Mouse (Mus musculus): Measurements from ENCODE around the gene Ercc8.

Gene Ercc8

GRCm38 (mm10) chr13:108158465-108159240 is at the start of gene Ercc8, which contains the start of gene Ndufaf2:
Gene Ercc8, plus strand, starts transcription at chr13:108158731.
Gene Ndufaf2, minus strand, starts transcription at chr13:108158623.
- DNase-seq (ENCODE audit: low read depth, low spot score): peak; percentile 86

GRCm38 (mm10) chr13:108110929-108111328 is 47.6 kb upstream of the Ercc8 start:
- DNase-seq (ENCODE audit: low read depth, low spot score): no peak

- DNase-seq (ENCODE audit: low read depth, low spot score): no peak
These were observed 45.0 kb upstream of the Ercc8 start for GRCm38 (mm10) chr13:108113536-108113935.

- no peak for DNase-seq (ENCODE audit: low read depth, low spot score)
These were observed 44.3 kb upstream of the Ercc8 start for GRCm38 (mm10) chr13:108114257-108114656.

GRCm38 (mm10) chr13:108117654-108118053 is 40.9 kb upstream of the Ercc8 start:
- no peak for DNase-seq (ENCODE audit: low read depth, low spot score)

- no peak for DNase-seq (ENCODE audit: low read depth, low spot score)
These were observed 40.3 kb upstream of the Ercc8 start for GRCm38 (mm10) chr13:108118188-108118587.

DNA sequence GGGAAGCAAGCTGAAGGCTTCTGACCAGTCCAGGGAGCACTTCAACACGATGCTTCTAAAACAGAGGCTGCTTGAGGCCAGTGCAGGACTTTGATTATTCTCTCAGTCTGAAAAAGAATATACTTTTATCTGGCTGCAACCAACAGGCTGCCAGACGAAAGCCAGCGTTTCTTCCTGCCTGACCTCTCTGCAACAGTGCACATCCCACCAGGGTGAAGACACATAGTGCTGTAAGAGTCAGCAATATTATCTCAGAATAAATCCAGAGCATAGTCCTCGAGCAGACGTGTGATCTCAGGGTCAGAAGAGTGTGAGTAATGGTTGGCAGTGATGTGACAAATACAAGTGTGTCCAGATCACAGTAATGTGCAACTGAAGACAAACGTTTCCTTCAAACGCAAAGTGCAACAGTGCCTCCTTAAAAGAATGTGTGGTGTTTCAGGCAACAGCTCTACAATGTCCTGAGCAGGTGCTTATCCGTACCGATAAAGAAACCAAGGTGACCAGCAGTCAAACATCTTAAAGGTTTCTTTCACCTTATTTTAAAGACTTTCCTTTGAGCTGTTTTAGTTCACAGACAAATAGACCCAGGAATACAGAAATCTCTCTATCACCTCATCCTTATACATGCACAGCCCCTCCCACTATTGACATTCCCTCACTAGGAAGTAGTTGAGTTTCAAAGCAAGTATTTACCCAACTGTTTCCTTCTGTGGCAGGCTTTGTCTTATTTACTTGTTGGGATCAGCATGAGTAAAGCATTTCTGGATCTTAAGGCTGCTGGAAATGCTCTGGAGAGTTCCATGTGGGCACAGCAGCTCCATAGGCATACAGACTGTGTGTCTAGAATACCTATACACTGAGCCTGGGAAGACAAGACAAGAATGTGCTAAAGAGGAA is 38.9 kb upstream of the Ercc8 start:
- DNase-seq (ENCODE audit: low read depth, low spot score): no peak

- DNase-seq (ENCODE audit: low read depth, low spot score): no peak
These were observed 35.3 kb upstream of the Ercc8 start for GRCm38 (mm10) chr13:108123109-108123723.

DNA sequence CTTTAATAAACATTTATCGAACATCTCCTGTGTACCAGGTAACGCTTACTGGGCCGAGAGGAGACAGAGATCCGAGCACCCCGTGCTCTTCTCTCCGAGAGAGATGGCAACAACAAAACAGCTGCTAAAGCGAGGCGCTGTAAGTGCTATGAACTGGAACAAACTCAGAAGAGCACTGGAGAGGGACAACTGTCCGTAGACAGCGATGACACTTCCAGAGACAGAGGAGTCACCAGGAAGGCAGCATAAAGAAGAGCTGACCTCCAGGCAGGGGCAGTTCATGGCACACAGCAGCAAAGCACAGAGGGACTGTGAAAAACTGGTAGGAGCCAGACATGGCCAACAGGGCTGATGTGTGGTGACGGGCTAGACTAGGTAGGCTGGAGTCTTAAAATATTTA is 34.4 kb upstream of the Ercc8 start:
- DNase-seq (ENCODE audit: low read depth, low spot score): no peak

- DNase-seq (ENCODE audit: low read depth, low spot score): no peak
These were observed 32.3 kb upstream of the Ercc8 start for GRCm38 (mm10) chr13:108126246-108126645.

- DNase-seq (ENCODE audit: low read depth, low spot score): no peak
These were observed 31.4 kb upstream of the Ercc8 start for GRCm38 (mm10) chr13:108127130-108127529.

GRCm38 (mm10) chr13:108127883-108128282 is 30.6 kb upstream of the Ercc8 start:
- DNase-seq (ENCODE audit: low read depth, low spot score): no peak

GRCm38 (mm10) chr13:108129070-108129469 is 29.5 kb upstream of the Ercc8 start:
- DNase-seq (ENCODE audit: low read depth, low spot score): no peak

- DNase-seq (ENCODE audit: low read depth, low spot score): no peak
These were observed 27.8 kb upstream of the Ercc8 start for GRCm38 (mm10) chr13:108130737-108131136.

DNA sequence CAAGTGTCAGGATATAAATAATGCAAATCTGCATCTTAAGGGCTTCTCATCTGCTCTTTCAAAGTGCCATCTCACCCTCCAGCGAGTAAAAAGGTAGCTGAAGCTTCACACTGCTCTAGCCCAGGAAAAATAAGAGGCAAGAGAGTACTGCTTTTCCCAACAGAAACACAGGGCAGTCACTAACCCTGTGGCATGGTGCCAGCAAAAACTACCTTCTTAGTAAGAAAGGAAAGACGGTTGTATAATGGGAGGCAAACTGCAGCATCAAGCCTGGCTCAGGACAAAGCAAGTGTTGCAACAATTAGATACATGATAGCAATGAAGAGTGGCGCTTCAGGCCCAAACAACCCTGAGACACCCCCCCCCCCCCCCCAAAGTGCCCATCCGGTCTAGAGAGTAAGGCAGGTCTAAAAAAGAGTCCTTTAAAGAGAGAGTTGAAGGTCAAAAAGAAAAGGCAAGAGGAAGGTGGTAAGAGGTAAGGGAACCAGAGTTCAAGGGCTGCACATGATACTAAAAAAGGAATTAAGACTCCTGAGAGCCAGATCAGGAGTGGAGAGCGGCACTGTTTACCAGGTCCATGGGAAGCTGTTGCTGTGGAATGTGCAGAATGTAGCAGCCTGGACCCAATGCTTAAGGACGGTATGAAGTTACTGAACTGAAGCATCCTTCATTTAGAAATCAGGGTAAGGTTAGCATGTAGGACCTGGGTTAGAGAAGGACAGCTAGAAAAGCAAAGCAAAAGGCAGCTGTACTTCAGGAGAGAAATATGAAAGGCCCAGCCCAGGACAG is 26.3 kb upstream of the Ercc8 start:
- DNase-seq (ENCODE audit: low read depth, low spot score): no peak

DNA sequence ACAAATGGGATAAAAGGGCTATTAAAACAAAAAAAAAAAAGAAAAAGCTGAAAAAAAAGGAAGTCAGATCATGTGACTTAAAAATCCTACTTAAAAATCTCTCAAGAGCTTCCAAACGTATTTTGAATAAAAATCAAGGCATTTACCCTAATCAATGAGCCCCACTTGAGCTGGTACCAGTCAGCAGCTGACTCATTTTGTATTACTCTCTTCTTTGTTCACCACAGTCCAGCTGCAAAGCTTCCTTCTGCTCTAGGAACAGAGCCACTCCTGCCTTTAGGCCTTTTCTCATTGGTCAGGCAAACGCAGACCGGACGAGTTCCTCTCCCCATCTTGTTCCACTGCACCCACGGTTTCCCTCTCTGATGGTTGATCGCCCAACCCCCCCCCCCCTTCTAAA is 22.9 kb upstream of the Ercc8 start:
- DNase-seq (ENCODE audit: low read depth, low spot score): no peak

DNA sequence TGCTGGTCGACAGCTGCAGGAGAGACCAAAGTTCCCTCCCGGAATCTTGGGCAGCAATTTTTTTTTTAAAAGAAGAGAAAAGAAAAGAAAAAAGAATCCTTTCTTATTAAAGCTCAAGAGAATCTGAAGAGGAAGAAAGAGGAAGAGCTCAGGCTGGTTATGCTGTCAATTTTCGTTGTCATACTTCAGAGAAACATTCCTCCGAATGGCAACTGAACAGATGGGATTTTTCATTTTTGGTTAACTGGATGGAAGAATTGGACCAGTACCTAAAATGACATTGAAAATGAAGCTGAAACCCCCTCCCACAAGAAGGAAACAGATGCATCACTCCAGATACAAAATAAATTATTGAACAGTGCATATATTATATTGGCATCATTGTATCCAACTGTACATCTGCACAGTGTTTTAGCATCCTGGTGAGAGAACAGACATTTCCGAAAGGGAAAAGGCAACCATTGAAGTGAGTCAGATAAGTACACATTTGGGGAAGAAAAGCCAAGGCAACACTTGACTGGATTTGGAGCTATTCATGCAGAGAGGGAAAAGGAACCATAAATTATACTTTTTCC is 20.0 kb upstream of the Ercc8 start:
- DNase-seq (ENCODE audit: low read depth, low spot score): no peak

DNA sequence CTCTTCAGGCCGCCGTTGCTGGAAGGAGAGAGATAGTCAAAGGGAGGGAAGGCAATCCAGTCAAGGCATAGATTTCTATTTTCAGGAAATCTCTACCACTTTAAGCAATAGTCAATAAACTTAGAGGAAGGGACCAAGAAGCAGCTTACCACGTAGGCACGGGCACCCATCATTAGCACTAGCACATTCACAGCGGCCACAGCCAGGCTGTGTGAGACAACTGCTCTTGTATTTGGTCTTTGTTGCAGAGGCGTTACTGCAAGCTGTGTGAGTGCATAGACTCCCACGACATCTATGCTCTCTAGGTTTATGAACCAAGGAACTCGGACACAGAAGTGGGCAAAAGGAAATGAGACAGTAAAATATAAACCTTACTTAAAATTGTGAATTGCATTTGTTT is 14.4 kb upstream of the Ercc8 start:
- no peak for DNase-seq (ENCODE audit: low read depth, low spot score)

DNA sequence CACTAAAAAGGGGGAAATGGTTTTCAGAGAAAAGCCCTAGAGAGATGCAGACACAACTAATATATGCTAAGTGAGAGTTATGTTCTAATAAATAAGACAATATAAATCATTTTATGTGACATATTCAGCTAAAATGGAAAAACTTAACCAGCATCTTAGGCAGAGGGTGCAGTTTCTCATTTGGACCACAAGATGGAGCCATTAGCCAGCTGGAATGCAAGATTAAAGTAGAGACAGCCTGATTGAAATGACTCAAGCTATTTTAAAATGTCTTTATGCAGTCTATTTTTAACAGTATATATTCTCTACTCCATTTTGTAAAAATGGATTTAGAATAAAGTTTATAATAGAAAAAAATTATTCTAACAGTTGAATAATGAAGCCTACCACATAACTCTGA is 6.7 kb upstream of the Ercc8 start:
- DNase-seq (ENCODE audit: low read depth, low spot score): peak; percentile 21

GRCm38 (mm10) chr13:108152650-108153372 is 5.7 kb upstream of the Ercc8 start:
- peak; percentile 17 for DNase-seq (ENCODE audit: low read depth, low spot score)

Data from c-Kit-negative CD71-positive TER-119-positive erythroid progenitor cells, embryonic 14.5 days (primary cell).